Mouse (Mus musculus): Measurements from ENCODE around the gene Mad1l1.

The Mad1l1 gene

GRCm38 (mm10) chr5:140007656-140008522 is 313.5 kb downstream of the Mad1l1 start:
- DNase-seq (ENCODE audit: low spot score in 2 of 2), result no peak

- no peak for DNase-seq (ENCODE audit: low spot score in 2 of 2)
These were observed 314.5 kb downstream of the Mad1l1 start for GRCm38 (mm10) chr5:140006861-140007260.

GRCm38 (mm10) chr5:140002541-140002940 is 318.8 kb downstream of the Mad1l1 start:
- no peak for DNase-seq (ENCODE audit: low spot score in 2 of 2)

- DNase-seq (ENCODE audit: low spot score in 2 of 2), result no peak
These were observed 322.4 kb downstream of the Mad1l1 start for GRCm38 (mm10) chr5:139998916-139999315.

- peak in 1 of 2 experiments; percentile 73 for DNase-seq (ENCODE audit: low spot score in 2 of 2)
These were observed 323.0 kb downstream of the Mad1l1 start for GRCm38 (mm10) chr5:139998321-139998720.

- no peak for DNase-seq (ENCODE audit: low spot score in 2 of 2)
These were observed 329.8 kb downstream of the Mad1l1 start for GRCm38 (mm10) chr5:139991531-139991930.

GRCm38 (mm10) chr5:139985073-139985746 is 336.1 kb downstream of the Mad1l1 start:
- DNase-seq (ENCODE audit: low spot score in 2 of 2), result no peak

- DNase-seq (ENCODE audit: low spot score in 2 of 2), result no peak
These were observed 339.4 kb downstream of the Mad1l1 start for GRCm38 (mm10) chr5:139981976-139982375.

- no peak for DNase-seq (ENCODE audit: low spot score in 2 of 2)
These were observed 342.0 kb downstream of the Mad1l1 start for GRCm38 (mm10) chr5:139979371-139979770.

- DNase-seq (ENCODE audit: low spot score in 2 of 2), result no peak
These were observed 342.7 kb downstream of the Mad1l1 start for GRCm38 (mm10) chr5:139978525-139979276.

GRCm38 (mm10) chr5:139977476-139977875 is 343.9 kb downstream of the Mad1l1 start:
- DNase-seq (ENCODE audit: low spot score in 2 of 2), result no peak

GRCm38 (mm10) chr5:139976584-139976983 is 344.8 kb downstream of the Mad1l1 start:
- DNase-seq (ENCODE audit: low spot score in 2 of 2), result no peak

GRCm38 (mm10) chr5:139970186-139970631 is 351.1 kb downstream of the Mad1l1 start:
- DNase-seq (ENCODE audit: low spot score in 2 of 2), result no peak

- DNase-seq (ENCODE audit: low spot score in 2 of 2), result no peak
These were observed 352.0 kb downstream of the Mad1l1 start for GRCm38 (mm10) chr5:139969151-139969948.

- DNase-seq (ENCODE audit: low spot score in 2 of 2), result no peak
These were observed 355.8 kb downstream of the Mad1l1 start for GRCm38 (mm10) chr5:139965596-139965995.

GRCm38 (mm10) chr5:139964391-139964790 is 357.0 kb downstream of the Mad1l1 start:
- peak in 1 of 2 experiments; percentile 48 for DNase-seq (ENCODE audit: low spot score in 2 of 2)

GRCm38 (mm10) chr5:139959741-139960140 is 361.6 kb downstream of the Mad1l1 start:
- DNase-seq (ENCODE audit: low spot score in 2 of 2), result no peak

Measured in urinary bladder, postnatal 4 days (tissue).